Mouse (Mus musculus): ENCODE results near the gene Kcnh2.
A peak's percentile ranks its signal among the peaks of the same experiment; 100 is the strongest.

The Kcnh2 gene

DNA sequence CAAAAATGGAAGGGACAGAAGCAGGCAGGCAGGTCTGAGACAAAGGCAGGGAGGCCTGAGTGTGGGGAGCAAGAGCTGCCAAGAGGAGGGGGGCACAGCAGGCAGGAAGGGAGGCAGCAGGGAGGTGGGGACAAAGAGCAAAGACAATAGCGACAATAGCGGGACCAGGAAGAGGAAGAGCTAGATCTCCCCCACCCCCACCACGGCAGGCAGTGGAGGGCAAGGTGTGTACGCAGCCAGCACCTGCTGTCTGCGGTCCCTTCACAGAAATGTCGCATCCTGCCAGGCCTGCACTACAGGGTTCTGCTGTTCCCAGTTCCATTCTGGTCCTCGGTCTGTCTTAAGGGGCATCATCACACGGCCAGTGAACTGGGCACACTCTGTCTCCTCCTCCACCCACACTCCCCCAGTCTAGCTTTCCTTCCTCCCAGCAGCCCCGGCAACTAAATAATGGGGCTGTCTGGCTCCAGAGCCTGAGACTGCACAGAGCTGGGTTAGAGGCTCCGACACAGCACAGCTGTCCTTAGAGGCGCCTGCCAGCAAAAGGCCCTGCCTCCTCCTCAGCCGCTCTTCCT lies 6.8 kb downstream of the Kcnh2 start:
- no peak for DNase-seq

DNA sequence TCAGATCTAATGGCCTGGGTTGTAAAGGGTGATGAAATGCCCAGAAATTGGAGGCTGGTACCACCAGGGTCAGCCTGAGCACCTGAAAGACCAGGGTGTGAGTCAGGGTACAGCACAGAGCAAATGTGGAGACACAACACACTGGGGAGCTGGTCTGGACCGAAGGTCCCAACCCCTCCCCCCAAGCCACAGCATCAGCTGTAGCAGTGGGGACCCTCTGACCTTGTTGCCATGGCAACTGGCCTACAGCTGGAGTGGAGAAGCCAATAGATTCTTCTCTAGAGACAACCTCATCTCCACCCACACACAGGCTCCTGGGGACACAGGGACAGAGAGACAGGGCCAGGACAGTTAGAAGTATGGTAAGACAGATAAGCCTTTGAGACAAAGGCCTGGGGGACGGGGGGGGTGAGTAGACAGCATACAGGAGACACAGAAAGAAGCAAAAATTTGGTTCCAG lies 7.4 kb downstream of the Kcnh2 start:
- peak; percentile 84 for DNase-seq

DNA sequence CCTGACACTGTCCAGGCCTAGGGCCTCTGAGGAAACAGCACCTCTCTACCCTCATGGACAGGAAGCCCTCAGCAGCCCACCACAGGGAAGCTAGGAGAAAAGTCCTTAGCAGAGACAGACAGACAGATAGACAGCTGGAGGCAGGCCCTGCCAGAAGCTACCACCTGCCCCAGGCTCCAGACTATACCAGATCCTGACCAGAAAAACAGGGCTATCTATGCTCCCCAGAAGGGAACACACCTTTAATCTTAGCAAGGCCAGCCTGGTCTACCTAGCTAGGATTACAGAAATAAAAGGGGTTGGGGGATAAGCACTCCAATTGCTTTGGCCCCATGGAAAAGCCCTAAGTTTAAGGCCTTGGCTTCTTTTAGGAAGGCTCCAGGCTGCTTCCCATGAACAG lies 8.0 kb downstream of the Kcnh2 start:
- DNase-seq = peak; percentile 88

DNA sequence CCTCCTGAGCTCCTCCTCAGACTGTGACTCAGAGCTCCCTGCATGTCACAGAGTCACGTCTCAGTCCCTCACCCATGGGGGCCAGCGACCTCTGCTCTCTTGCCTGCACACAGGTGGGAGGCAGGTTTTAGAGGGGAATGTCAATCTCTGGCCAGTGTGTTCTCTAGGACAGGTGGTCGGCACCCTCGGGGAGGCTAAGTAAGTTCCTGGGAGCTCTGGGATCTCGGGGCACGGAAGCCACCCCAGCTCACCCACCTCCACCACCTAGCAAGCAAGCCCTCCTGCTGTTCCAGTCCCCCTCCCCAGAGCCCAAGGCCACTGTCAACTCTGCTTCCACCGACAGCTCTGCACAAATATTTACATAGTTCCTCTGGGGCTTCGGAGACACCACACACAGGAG lies 8.4 kb downstream of the Kcnh2 start:
- peak; percentile 84 for DNase-seq

DNA sequence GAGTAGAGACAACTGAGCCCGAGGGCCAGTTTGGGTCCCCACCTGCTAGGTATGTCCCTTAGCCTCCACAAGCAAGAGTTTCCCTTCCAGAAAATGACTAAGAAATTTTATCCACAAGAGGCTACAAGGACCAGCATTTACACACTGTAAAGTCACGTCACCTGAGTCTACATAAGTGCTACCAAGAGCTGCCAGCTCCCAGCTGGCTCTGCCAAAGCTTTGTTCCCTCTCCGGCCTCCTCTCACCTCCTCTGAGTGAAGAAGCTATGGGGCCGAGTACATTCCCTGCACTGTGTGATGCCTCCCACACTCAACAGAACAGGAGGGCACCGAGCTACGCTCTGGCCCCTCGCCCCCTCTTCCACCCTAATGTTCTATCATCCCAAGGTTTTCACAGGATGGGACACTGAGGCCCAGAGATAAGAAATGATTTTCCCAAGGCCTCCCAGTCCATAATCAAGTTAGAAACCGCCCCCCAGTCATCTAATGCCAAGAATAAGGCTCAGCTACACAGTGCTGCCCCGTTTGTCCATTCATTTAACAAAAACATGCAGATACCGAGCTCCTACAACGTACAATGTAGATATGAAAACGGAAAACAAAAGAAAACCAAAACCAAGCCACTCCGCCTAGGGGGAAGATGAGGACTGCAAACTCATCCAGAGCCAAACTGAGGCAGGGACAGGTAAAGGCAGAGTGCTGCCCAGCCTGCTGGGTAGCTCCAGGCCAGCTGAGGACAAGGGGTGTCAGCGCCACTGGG lies 9.0 kb downstream of the Kcnh2 start:
- peak; percentile 92 for DNase-seq

DNA sequence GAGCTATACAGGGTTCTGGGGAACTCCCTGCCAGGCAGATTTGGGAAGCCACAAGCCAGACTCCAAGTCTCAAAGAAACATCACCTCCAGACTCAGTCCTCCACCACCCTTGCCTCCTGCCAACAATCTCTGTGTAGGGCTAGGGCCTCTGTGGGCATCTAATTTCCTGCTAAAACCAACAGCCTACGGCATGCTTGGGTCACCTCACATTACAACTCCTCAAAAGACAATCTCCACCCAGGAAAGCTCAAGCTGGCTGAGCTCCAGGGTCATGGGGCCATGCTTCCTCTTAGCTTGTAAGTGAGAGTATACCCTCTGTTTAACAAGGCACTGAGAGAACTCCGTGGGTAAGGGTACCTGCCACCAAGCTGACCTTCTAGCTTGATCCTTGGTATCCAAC lies 13.6 kb downstream of the Kcnh2 start:
- peak; percentile 87 for DNase-seq

DNA sequence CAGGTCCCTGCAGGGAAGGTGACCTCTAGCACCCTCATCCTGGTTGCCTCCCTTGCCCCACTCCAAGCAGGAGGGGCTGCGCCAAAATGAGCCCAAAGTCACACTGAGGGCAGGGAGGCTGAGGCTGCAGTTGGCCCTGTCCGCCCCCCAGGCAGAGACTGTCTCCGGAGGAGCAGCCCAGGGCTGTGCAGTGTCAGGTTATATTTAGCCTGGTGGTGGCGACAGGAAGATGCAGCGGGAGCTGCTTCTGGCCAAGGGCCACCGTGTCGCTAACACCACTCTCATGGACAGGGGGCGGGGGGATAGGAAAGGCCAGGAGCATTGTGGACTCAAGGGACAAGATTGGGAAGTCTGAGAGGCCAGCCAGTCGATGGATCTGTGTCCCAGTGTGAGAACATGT lies 14.0 kb downstream of the Kcnh2 start:
- DNase-seq = peak; percentile 98

DNA sequence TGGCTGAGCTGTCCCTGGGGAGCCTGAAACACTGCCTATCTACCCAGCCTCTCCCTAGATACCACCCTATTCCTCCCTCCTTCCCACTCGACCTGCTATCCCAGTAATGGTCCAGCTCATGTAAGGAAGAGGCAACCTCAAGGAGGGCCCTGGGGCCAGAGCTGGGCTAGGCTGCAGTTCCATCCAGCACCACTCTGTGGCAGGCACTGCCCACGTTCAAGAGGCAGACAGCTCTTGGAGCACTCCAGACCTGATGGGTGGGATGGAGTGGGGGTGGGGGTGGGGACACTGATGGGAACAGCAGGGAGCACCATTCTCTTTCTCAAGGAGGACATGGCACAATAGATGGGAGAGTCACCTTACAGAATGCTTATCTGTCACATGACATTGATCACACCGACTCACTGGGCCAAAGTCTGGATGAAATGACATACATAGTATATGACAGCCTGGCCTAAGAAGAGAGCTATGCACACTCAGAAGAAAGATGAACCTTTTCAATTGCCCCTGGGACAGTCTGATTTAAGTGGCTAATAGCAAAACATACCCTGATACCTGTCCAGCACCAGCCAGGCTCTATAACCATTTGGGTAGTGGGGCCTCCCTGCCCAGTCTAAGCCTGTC lies 15.4 kb downstream of the Kcnh2 start:
- peak; percentile 96 for DNase-seq

DNA sequence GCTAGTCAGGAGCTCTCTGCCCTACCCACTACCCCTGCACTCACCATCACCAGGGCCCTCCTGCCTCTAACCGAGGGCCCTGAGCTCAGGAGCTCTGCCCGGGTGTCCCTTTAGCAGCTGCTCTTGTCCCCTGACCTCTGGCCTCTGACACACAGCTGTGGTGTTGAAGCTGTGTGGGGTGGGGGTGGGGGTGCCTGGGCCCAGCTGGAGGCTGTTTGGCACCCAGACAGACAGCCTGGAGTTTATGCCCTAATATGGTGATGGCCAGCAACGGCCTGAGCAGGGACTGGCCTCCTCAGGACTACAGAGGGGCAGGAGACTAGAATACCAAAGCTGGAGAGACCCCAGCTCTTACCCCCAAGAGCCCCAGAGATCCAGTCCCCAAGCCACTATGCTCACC lies 16.7 kb downstream of the Kcnh2 start:
- peak; percentile 89 for DNase-seq

DNA sequence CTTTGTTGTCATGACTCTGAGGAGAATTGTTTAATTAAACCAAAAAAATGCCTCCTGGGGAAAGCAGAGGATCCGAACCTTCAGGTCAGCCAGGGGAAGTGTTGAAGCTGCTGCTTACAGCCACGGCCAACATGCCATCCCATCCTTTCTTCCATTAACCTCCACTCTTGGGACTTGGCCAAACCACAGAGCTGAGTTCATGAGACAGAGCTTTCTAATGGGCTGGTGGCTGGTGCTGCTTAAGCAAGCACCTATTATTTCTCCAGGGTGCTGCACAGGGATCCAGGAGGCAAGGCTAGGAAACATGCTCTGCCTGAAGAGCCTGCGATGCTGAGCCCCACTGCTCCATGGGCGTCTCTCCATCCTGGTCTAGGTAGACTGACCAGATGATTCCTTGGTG lies 19.0 kb downstream of the Kcnh2 start:
- no peak for DNase-seq

DNA sequence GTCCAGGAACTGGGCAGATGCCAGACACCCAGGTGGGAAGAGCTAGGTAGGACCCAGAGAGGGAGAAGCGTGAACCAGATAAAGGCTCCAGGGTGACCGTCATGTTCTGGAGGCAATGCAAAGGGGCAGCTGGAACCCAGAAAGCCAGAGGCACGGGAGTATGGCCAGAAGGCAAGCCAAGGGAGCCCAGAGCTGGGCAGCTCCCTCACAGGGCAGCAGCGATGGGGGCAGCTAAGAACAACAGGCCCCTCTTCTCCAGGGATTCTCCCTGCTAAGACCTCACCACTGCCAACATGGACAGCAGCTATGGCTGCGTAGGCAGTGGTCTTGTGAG lies 21.5 kb downstream of the Kcnh2 start:
- no peak for DNase-seq

DNA sequence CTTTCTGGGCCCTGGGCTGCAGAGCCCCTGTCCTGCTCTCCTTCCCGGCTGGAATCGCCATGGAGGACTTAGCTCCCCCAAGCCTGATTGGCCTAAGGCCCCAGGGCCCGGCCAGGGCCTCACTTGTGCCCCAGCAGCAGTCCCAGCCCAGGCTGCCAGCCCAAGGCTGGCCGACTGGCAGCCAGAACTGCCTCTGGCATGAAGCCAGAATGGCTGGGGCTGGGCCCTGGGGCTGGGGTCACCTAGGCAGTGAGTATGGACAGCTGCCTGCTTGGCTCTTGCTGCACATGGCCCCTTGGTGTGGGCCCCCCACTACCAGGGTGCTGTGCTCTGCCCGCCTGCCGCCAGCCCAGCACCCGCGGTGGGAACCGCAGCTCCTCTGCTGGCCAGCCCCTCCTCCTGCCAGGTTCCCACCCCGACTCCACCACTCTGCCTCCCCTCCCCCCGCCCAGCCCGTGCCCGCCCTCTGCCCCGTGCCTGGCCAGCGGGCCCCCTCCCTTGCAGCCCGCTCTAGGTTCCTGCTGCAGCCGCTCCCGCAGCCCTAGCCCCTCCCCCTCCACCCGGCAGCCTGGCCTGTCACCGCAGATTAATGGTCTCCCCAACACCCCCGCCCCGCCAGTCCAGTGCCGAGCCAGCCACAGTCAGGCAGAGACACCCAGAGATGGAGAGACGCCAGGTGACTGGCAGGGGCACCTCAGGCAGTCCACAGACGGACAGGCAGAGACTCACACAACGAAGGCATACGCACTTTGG lies 22.0 kb downstream of the Kcnh2 start:
- peak; percentile 98 for DNase-seq

DNA sequence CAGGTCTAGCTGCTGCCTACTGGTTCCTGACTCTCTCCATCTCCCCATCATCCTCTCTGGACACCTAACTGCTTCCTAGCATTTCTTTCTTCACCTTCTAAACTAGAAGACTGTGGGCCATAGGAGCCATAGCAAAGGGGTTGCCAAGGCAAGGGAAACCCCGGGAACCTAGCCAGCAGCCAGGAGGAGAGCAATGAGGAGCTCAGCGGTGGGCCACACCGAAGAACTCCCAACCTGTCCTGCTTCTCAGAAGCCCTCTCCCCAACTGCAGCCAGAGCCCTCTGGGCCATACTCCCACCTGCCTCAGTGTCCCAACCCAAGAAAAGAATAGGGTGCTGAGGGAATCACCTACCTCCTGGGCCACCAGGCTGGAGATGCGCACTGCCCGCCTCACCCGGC lies 22.6 kb downstream of the Kcnh2 start:
- no peak for DNase-seq

DNA sequence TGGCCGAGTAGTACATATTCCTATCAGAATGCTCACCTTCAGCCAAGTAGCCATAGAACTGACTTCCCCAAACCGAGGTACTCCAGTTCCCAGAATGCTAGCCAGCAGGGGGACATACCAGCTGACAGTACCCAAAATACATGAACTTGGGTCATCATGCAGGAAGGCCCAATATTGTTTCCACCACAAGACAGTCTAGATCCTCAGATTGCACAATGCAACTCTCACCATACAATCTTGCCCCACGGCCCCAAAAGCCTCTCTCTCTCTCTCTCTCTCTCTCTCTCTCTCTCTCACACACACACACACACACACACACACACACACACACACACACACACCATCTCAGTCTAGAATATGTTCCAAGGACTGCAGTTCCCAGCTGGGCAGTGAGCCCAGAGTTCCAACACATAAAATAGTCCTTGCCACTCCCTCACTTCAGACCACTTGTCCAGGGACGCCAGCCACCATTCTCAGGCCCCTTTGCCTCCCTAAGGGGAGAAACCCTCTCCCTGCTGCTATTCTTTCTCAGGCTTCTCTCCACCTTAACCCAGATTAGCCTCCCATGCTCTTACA lies 24.5 kb downstream of the Kcnh2 start:
- DNase-seq = peak; percentile 93

DNA sequence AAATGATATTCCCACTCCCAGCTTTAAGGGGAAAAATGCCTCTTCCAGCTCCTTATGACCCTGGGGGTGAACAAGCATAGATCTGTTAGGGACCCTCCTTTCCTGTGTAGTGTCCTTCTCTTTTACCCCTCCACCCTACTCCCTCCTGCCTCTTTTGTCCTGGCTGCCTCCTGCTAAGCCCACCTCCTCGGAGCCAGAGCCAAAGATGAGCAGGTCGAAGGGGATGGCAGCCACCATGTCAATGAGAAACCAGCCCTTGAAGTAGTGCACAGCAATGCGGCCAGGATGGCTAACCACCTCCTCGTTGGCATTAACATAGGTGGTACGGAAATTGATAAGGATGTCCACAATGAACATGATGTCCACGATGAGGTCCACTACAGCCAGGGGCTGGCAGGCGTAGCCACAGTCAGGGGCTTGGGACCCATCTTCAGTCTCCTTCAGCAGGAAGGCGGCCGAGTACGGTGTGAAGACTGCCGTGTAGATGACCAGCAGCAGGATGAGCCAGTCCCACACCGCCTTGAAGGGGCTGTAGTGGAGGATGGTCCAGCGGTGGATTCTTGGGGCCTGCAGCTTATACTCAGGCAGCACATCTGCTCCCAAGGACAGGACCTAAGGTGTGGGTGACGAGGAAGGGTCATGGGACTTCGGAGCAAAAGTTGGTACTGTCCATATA lies 25.1 kb downstream of the Kcnh2 start:
- peak; percentile 90 for DNase-seq

DNA sequence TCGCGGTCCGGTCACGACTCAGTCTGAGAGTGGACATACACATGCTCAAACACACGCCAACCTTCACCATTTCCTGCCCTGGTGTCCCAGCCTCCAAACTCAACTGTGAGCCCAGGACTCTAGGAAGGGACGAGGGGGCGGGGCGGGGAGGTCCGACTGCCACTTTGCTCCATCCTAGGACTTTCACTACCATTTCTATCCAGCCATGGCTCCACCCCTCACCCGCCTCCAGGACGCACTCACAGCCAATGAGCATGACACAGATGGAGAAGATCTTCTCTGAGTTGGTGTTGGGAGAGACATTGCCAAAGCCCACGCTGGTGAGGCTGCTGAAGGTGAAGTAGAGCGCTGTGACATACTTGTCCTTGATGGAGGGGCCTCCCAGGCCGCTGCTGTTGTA lies 26.2 kb downstream of the Kcnh2 start:
- DNase-seq = peak; percentile 90

DNA sequence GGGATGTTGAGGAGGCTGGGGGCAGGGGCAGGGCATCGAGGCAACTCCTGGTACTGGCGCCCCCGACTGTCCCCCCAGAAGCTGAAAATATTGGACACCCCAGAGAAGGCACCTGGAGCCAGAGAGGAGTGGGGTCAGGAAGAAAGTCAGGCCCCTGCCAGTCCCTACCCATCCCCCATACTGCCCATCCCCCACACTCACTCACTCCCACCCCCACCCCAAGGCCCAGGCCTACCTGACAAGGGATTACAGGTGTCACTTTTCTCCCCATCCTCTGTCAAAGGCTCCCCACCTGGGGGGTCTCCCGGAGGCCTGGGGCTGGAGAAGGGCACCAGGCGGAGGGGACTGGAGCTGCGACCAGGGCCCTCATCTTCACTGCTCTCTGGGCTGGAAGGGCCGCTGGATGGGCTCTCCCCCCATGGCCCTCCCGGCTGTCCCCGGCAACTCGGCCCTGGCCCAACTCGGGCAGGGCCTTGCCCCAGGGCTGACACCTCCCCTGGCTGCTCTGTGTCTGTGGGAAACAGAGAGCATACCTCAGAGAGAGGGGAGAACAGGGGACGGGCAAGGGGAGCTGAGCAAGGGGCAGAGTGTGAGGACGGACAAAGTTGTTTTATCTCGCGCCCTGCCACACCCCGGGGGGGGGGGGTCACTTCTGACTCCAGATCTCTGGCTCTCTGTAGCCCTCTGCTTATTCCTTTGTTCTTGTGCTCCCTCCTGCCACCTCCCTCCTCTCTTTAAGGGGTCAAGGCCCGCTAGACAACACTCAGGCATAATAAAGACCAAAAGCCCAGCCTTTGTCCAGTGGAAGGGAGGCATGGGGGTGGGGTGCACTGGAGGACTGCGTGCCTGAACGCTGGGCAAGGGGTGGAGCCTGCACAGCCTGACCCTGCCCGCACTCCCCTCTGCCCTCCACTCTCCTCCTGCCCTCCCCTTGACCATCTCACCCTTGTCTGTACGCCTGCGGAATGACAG lies 29.4 kb downstream of the Kcnh2 start:
- peak; percentile 90 for DNase-seq

DNA sequence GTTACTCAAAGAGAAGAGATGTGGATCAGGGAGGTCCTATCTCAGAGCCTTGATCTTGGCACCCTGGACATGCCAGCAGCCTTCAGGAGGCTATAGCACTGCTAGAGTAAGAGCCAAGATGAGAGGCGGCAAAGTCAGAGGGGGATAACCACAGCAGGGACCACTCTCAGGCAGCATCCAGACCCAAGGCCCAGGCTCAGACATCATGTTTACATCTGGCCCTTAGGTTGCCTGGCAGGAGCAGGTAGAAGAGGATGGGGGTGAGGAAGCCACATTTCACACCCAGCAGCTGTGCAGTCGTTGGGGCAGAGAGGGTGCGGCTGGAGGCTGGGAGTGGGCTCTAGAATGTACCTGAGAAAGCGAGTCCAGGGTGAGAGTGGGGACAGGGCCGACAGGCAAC lies 30.5 kb downstream of the Kcnh2 start:
- DNase-seq = peak; percentile 87

DNA sequence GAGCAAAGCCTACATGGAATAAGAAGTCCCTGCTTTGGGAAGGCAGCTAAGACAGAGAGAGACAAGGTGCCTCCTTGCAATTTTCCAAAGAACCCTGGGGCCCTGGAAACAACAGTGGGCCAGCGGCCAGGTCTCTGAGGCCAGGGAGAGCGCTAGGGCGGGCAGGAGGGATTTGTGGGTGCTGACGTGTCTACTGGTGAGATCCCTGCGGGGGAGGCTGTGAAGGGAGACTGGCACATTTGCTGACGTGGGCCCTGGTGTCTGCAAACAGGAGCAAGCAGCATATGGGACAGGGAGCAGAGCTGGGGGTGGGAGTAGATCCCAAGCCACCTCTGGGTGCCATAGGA lies 31.0 kb downstream of the Kcnh2 start:
- DNase-seq = peak; percentile 90

DNA sequence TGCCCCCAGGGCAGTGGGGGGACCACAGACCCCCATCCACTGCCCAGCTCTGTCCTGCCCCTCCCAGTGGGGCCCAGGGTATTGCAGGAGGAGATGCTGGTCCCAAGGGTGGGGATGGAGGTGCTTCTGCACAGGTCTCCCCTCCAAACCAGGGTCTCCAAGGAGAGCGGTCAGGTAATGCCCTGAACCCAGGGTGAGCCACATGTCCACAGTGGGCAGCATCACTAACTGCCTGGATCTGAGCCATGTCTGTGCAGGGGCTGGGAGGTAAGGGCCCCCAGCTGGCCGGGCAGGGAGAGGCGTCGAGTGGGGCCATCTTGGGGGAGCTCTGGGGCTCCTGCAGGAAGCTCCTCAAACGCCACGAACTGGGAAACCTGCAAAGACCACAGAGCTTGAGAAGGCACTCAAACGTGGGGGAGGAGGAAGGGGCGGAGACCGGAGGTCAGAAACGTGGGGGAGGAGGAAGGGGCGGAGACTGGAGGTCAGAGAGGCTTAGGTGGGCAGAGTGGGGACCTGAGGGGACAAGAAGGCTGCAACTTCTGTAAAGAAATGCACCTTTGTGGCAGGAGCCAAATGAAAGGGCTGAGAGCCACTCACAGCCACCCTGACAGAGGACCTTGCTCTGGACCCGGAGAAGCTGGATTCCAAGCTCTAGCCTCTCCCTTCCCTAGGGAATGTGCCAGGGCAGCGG lies 31.5 kb downstream of the Kcnh2 start:
- peak; percentile 92 for DNase-seq

DNA sequence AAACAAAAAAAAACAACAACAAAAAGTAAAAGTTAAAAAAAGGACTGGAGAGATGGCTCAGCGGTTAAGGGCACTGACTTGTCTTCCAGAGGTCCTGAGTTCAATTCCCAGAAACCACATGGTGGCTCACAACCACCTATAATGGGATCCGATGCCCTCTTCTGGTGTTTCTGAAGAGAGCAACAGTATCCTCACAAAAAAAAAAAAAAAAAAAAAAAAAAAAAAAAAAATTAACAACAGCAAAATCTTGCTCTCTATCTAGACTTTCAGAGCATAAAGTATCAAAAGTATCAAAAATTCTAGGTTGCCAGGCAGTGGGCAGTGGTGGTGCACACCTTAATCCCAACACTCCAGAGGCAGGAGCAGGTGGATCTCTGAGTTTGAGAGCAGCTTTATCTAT lies 42.2 kb downstream of the Kcnh2 start:
- DNase-seq = peak; percentile 36
